Mouse (Mus musculus): ENCODE measurements at regions not wholly inside any gene's neighbourhood (a gene's known extent, or its start where the extent isn't known, plus 50 kb on each side); places are given as distances from the start of the nearest gene placed in this dataset.

GRCm38 (mm10) chrX:11387200-11387940 lies 59.7 kb downstream of the H2al1j start:
- no peak for DNase-seq (ENCODE audit: low read depth in 2 of 2, low spot score in 2 of 2)

- DNase-seq (ENCODE audit: low read depth in 2 of 2, low spot score in 2 of 2), result no peak
Measured at GRCm38 (mm10) chrX:11388860-11389259, 61.2 kb downstream of the H2al1j start.

GRCm38 (mm10) chrX:11400406-11400805 lies 72.8 kb downstream of the H2al1j start:
- DNase-seq (ENCODE audit: low read depth in 2 of 2, low spot score in 2 of 2), result no peak

- DNase-seq (ENCODE audit: low read depth in 2 of 2, low spot score in 2 of 2), result no peak
Measured at GRCm38 (mm10) chrX:11404369-11404768, 76.7 kb downstream of the H2al1j start.

- no peak for DNase-seq (ENCODE audit: low read depth in 2 of 2, low spot score in 2 of 2)
Measured at GRCm38 (mm10) chrX:11412316-11412826, 84.7 kb downstream of the H2al1j start.

- DNase-seq (ENCODE audit: low read depth in 2 of 2, low spot score in 2 of 2), result no peak
Measured at GRCm38 (mm10) chrX:11415662-11416061, 88.0 kb downstream of the H2al1j start.

- DNase-seq (ENCODE audit: low read depth in 2 of 2, low spot score in 2 of 2), result no peak
Measured at GRCm38 (mm10) chrX:11416510-11416909, 88.9 kb downstream of the H2al1j start.

GRCm38 (mm10) chrX:11417861-11418260 lies 90.2 kb downstream of the H2al1j start:
- no peak for DNase-seq (ENCODE audit: low read depth in 2 of 2, low spot score in 2 of 2)

GRCm38 (mm10) chrX:11418261-11418660 lies 90.6 kb downstream of the H2al1j start:
- DNase-seq (ENCODE audit: low read depth in 2 of 2, low spot score in 2 of 2), result no peak

GRCm38 (mm10) chrX:11419162-11419631 lies 91.6 kb downstream of the H2al1j start:
- no peak for DNase-seq (ENCODE audit: low read depth in 2 of 2, low spot score in 2 of 2)

GRCm38 (mm10) chrX:11432403-11433004 lies 104.9 kb downstream of the H2al1j start:
- no peak for DNase-seq (ENCODE audit: low read depth in 2 of 2, low spot score in 2 of 2)

GRCm38 (mm10) chrX:11435338-11435737 lies 107.7 kb downstream of the H2al1j start:
- no peak for DNase-seq (ENCODE audit: low read depth in 2 of 2, low spot score in 2 of 2)

GRCm38 (mm10) chrX:11437151-11437944 lies 109.7 kb downstream of the H2al1j start:
- no peak for DNase-seq (ENCODE audit: low read depth in 2 of 2, low spot score in 2 of 2)

GRCm38 (mm10) chrX:11443543-11443942 lies 115.9 kb downstream of the H2al1j start:
- DNase-seq (ENCODE audit: low read depth in 2 of 2, low spot score in 2 of 2), result no peak

- no peak for DNase-seq (ENCODE audit: low read depth in 2 of 2, low spot score in 2 of 2)
Measured at GRCm38 (mm10) chrX:11444261-11444725, 116.7 kb downstream of the H2al1j start.

- DNase-seq (ENCODE audit: low read depth in 2 of 2, low spot score in 2 of 2), result no peak
Measured at GRCm38 (mm10) chrX:11448711-11449110, 121.1 kb downstream of the H2al1j start.

- DNase-seq (ENCODE audit: low read depth in 2 of 2, low spot score in 2 of 2), result no peak
Measured at GRCm38 (mm10) chrX:11458521-11458920, 130.9 kb downstream of the H2al1j start.

GRCm38 (mm10) chrX:11463955-11464511 lies 136.4 kb downstream of the H2al1j start:
- DNase-seq (ENCODE audit: low read depth in 2 of 2, low spot score in 2 of 2), result no peak

GRCm38 (mm10) chrX:11466191-11466590 lies 138.6 kb downstream of the H2al1j start:
- DNase-seq (ENCODE audit: low read depth in 2 of 2, low spot score in 2 of 2), result no peak

GRCm38 (mm10) chrX:11479696-11480339 lies 152.2 kb downstream of the H2al1j start:
- DNase-seq (ENCODE audit: low read depth in 2 of 2, low spot score in 2 of 2), result no peak

GRCm38 (mm10) chrX:11482141-11482540 lies 154.5 kb downstream of the H2al1j start:
- DNase-seq (ENCODE audit: low read depth in 2 of 2, low spot score in 2 of 2), result no peak

Data from CD8-positive naive resting alpha-beta T cell, adult 2 months (primary cell).